Mouse (Mus musculus): ENCODE data around the gene Pax9. TPM values are rescaled to one million over a fixed set of nuclear protein-coding genes. Genes with fewer than 3 reads are reported as not detected.
A peak's percentile ranks its signal among the peaks of the same experiment; 100 is the strongest.

Gene Pax9
- under 1 TPM in 1 of 2 experiments, not detected in 1; 0.12 TPM for total RNA-seq (2021)
- long read RNA-seq, experiment 1 = 0 reads
- long read RNA-seq, experiment 2 = 0 reads

DNA sequence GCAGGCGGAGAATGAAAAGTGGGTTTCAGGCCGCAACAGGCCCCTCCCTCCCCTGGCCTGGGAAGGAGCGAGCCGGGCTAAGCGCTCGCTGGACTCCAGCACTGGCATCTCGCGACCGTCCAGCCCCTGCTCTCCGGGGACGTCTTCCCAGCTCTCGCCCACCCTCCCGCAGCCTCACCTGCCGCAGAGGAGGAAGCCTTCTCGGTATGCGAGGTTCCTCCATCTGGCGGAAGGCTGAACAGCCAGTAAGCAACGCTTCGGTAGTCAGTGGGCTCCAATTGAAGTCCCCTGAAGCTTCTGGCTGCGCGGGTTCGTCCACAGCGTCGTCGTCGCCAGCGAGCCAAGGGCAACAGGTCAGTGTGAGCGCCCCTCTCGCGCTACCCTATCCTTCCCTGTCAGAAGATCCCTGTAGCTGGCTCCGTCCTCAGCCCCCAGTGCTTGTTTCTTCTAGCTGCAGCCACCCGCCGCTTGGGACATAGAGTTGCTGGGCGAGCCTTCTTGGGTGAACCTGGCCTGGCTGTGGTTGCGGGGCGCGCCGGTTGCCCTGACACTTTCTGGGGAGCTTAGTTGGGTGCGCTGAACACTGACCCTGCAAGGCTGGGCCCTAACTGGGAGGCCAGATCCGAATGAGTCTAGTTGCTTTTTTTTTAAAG, at the start of gene Pax9:
TSS of gene Pax9 (plus strand) at position 341 of the 653 bp plus-strand sequence.
- intact Hi-C loops (cut with DNase I) = no loop called here
- no peak for DNase-seq

DNA sequence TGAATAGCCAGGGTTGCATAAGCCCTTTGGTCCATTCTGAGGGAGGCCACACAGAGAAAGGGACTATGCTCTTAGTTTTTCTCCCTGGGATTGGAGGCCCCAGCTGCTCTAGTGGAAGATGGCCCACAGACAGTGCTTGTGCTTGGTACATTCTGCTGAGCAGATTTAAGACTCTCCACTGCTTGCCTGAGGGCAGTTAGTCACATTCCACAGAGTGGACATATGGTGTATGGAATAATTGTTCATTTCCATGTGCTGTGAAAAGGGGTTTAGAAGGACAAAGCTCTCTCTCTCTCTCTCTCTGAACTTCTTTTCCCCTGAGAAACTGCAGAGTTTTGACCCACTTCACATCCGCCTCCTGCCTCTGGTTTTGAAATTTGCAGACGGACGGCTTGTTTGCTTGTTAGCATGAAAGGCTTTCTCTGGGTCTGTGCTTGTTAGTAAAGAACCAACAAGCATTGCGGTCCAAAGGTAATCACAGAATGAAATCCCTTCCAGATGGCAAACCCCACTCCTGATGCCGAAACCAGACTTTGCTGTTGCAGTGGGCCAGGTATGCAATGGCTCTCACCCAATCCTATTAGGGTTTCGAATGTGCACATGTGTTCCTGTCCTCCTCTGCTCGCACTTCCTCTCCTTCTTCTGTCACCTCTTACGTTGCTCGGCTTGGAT, 22.0 kb upstream of the Pax9 start:
- intact Hi-C loops (cut with DNase I) = no loop called here
- no peak for DNase-seq

DNA sequence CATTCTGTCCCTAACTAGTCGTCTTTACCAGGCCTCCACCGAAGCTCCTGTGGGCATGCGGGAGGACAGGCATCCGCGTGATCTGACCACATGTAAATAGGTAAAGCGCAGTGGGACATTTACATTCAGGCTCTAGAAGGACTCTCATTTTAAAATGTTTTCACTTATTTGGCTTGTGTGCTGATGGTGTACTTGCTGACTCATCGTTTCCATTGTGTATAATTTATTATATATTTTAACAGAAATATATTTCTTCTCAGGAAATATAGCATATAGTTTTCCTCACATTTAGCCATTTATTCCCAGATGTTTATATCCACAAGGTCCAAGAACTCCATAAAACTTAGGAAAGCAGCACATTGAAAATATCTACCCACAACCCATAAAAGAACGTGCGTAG, 20.8 kb upstream of the Pax9 start:
- DNase-seq = no peak
- intact Hi-C loops (cut with DNase I) = no loop called here

DNA sequence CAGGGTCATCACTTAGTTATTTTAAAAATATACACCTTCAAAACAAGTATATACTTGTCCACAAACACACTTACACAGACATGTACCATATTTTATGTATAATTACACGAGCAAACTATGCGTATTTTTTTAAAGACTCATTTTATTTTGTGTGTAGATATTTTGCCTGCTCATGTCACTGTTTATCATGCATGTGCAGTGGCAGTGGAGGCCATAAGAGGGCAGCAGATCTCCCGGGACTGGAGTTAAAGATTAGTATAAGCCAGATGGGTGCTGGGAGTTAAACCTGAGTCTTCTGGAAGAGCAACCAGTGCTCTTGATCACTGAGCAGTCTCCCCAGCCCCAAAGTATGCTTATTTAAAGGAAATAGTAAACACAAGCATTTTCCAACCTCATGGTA, 16.8 kb upstream of the Pax9 start:
- intact Hi-C loops (cut with DNase I) = no loop called here
- no peak for DNase-seq

DNA sequence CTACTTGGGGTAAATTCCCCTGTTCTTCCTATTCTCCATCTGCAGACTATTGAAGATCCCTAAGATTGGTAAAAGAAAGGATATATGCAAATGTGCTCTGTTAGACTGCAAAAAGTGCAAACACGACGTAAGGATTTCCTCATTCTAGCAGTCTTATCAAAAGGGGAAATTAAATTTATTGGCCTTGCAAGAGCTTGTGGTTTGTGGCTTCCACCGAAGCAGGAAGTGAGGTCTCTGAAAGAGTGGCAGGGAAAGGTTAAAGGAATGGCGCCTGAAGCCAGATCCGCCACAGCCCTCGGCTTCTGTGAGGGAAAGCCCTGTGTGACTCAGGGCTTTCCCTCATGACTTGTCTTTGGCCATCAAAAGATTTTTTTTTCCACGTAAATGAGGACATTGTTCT, 13.9 kb upstream of the Pax9 start:
- no peak for DNase-seq
- intact Hi-C loops (cut with DNase I) = no loop called here

DNA sequence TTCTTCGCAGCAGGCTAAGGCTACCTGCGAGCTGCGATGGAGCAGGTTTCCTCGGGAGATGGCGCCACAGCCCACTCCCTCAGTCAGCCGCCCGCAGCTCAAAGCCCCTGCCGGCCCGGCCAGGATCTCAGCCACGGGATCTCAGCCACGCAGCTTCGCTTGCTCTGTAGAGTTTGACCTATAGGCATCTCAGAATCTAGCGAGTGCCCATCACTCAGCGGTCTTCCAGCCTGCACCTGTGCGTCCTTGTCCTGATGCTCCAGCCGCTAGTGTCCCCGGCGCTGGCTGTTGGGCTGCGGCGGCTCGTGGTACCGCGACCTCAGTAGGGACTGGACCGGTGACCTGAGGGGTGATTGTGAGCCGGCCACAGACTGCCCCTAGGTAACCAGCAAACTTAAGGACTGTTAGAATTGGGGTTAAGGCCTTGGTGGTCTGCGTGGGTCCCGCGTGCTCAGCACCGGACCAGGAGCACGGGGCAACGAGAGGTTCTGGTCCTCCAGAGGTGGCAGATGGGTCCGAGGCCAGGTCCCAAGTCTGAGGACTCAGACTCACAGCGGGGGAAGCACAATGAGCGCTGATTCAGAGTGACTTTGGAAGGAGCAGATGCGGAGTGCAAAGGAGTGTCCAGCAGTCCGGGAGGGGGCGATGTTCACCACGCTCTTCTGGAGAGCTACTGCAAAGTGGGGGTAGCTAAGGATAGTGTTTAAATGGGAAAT, 10.3 kb upstream of the Pax9 start:
- intact Hi-C loops (cut with DNase I) = loop anchor here (2.0 kb wide), 1 partner anchor 306 kb away; no protein-coding TSS in a partner anchor
- no peak for DNase-seq

DNA sequence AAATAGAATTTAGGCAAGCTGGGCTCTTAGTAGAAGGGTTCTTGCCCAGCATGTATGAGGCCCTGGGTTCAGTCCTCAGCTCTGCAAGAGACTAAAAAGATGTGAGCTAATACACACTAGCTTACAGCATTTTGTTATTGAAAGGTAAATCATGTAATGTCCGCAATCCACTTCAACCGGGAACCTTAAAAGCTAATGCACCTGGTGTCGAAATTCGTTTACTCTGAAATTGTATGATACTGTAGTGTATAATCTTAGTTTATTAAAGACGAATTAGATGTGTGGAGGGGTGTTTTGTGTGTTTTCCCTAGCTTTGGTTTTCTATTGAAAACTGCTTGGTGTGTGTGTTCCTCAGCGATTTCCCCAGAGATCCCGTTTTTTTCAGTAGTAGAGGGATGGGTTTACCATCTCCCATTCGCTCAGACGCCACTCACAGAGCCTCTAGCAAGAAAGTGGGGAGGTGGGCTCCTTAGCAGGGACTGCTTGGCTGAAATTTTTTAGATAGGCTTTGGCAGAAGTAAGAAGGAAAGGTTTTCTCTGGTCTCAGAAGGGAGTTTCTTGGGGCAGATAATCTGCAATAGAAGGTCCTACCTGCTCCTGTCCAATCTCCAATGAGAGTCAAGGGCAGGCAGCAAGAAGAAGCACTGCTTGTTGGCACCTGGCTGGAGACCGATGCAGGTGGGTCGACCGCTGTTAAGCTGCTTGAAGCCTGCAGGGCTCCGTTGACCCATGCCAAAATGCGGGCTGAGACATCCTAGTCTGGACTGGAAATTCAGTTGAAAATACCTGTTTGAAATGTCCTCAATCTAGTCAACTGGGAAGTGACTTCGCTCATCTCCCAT, 3.7 kb upstream of the Pax9 start:
- intact Hi-C loops (cut with DNase I) = no loop called here
- no peak for DNase-seq

DNA sequence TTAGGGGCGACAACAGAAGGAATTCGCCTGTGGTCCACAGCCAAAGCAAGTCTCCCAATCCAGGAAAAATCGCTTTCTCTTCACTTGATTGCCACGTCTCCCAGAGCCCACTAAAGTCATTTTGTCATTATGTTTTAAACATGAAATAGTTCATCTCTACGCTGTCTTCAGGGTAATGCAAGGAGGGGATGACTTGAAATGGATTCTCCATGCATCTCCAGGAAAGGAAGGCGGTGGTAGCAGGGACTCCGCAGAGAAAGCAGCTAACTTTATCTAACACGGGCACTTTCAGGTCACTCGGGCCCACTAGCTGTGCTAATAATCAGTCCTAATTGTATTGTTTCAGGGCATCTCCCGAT, 3.1 kb upstream of the Pax9 start:
- no peak for DNase-seq
- intact Hi-C loops (cut with DNase I) = no loop called here

DNA sequence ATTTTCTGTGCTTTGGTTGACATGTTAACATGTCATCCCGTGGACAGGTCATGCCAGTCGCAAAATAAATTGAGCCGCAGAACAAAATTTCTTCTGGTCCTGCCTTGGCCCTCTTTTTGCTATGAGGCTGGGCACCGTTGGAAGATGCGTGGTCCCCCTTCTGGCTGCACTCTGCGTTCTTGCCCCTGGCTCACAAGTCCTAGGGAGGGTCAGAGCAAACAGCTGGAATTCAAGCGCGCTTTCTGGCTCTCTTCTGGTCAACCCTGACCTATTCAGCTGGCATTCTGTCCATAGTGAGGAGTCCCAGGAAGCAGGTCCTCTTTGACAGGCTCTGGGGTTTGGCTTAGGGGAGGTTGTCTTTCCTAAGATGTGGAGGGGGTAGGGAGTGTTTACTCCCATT, 2.6 kb upstream of the Pax9 start:
- DNase-seq = no peak
- intact Hi-C loops (cut with DNase I) = no loop called here

DNA sequence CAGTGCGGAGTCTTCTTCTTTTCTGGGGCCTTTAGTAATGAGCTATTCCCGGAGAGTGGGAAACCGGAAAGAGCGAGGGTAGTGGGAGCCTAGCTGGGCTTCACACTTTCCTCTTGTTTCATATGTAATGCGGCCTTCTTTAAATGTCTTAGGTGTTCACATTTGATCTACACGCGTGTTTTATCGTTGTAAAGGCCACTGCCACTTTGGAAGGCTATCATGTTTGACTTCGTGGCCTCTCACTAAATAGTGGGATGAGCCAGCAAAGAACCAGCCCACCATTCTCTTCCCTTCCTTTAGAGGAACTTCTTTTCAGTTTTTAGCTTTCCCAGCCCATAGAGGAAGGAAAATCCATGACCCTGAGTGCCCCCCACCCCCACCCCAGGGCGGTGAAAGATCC, 2.2 kb upstream of the Pax9 start:
- intact Hi-C loops (cut with DNase I) = no loop called here

DNA sequence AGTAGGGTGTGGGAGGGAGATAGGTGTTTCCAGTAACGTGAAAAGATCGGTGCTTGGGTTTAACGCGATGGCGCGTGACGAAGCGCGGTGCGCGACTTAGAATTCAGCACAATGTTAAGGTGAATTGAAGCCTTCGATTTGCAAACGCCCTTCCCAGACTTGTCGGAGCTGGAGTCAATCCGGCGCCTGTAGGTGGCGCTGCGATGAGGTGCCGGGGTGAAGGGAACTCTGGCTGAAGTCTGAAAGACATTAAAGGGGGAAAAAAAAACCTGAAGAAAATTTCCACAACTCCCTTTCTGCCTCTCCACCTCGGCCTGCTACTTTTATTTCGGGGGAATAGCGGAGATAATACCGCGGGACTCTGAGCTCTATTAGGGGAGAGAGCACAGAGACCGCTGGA, 1.8 kb upstream of the Pax9 start:
- no peak for DNase-seq
- intact Hi-C loops (cut with DNase I) = no loop called here

More for the DNA sequence above, 2.2 kb upstream of the Pax9 start:
- DNase-seq = no peak

DNA sequence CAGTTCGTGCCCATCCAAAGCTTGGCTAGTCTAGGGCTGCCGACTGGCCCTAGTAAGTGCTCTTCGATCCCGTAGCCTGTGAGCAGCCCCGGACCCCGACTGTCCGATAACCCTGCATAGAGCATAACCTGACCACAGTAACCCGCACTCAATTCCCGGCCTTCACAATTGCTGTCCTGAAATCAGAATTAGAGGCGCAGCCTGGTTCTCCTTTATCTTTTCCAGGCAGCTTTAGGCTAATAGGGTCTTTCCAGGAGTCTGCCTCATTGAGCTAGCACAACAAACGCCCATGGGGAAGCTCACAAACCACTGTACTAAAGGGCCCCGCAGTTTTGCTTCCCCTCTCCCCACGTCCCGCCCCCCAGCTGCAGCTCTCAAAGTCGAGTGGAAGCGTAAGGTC, 1.2 kb upstream of the Pax9 start:
- intact Hi-C loops (cut with DNase I) = no loop called here
- no peak for DNase-seq

DNA sequence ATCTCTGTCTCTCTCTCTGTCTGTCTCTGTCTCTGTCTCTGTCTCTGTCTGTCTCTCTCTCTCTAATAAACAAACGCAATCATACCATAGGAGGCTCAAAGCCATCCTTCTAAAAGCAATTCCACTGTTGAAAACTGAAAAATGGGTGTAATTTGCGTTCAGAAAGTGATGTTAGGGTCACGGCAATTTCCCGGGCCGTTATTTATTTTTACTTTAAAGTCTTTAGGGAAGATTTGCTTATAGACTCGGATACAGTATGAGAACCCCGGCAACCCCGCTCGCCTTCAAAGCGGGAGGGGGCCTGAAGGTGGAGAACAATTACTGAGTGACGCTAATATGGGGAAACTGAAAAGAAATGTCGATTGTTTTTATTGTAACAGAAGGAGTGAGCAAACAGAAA, 566 bp upstream of the Pax9 start:
- intact Hi-C loops (cut with DNase I) = no loop called here
- DNase-seq = no peak

DNA sequence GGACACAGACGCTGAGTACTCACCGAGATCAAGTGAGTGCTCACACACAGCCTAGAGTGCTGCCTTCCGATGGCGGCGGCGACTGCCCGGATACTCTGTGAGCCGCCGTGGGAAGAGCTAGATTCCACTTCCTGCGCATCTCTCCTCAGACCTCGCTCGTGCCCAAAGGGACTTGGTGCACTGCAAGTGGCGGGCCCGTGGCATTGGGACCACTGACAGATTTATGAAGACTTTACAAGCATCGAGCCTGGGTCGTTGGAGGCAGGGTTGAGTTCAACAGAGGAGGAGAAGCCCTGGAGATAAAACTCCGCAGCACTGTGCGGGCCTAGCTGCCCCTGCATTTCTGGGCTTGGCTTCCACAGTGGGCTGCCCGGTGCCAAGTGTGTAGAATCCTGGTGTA, 969 bp downstream of the Pax9 start:
- intact Hi-C loops (cut with DNase I) = no loop called here
- no peak for DNase-seq

DNA sequence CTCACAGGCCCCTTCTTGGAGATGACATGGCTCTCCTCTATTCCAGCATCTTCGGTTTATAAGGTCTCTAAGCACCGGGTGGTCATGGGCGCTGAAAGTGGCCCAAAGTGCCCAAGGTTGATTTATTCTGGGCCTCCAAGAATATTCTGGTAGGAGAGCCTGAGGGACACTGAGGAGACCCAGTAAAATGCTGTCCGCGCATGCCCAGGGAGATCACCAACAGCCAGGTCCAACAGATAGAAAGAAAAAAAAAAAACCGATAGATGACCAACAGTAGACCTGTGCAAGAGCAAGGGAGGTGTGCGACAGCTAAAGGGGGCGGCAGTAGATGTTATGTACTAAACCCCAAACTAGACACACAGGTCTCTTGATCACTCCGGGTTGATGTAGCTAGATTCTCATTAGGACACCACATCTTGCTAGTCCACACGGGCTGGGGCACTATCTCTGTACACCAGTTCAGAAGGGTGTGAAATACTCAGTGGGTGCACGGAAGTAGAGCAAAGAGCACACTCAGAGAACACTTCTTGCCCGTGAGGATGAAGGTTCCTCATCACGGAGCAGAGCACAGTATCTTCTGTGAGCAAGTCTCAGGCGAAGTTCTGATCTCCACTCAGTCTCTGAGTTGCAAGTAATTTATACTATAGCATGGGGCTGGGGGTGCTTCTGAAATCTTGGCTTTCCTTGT, 2.0 kb downstream of the Pax9 start:
- intact Hi-C loops (cut with DNase I) = no loop called here
- no peak for DNase-seq

DNA sequence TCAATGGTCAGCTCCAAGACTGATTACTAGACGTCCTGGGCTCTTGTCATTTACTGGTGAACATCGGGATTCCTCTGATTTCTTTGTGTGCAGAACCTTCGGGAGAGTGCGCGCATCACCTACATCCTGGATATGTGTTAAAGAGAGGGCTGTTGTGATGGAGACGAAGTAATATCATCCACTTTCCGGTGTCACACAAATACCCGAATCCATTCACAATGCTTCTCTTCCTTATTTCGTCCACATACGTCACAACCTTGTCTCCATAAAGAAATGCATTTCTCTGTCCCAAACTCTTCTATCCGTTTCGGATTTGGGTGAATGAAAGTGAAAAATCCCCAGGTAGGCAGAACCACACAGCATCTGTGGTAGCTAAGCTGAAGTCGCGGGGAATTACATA, 2.8 kb downstream of the Pax9 start:
- no peak for DNase-seq
- intact Hi-C loops (cut with DNase I) = no loop called here

DNA sequence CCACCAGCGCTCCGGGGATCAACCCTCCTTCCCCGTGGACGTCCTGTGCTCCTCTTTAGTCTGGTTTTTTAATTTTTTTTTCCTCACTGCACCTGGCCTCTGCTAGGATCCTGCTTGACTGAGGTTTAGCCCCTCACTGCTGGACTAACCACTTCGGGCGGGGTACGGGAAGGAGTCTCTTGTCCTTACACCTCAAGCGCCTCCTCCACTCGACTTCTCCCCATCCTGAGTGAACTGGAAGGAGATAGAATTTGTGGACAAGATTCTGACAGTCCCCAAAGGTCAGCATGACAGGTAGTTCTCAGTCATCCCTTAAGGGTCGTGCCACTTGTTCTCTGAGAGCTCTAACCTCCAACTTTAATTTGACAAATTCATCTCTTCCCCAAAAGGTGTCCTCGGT, 3.4 kb downstream of the Pax9 start:
- no peak for DNase-seq
- intact Hi-C loops (cut with DNase I) = no loop called here

DNA sequence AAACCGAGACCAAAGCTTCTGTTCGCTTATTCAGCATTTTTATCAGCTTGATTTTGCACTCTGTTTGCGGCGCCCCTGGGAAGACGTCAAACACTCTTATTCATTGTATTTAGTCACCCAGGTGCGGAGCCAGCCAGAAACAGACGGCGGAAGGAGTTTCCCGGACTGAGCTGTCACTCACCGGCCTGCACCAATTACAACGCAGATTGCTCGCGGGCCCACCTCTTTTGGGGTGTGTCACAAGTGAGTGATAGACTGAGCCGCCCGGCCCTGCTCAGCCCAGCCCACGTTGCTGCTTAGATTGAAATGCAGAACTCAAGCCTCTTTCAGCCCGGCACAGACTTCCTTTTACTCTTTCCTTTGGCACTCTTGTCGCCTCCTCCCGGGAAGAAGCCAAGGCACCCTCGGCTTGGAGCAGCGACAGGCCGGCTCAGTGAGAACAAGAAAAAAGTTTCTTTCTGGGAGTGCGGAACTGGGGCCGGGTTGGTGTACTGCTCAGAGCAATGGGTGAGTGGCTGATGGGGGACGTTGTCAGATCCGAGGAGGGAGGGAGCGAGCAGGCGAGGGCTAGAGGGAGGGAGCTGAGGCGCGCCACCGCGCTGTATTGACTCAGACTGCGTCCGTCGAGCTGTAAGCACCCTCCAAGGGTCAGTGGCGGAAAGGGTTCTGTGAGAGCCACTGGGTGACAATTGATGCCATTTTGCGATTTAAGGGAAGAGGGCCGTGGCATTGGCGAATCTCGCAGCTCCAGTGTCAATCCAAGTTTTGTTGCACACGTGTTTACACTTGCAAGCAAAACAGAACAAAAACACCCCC, 4.0 kb downstream of the Pax9 start:
- DNase-seq = peak; percentile 46 to 58
- intact Hi-C loops (cut with DNase I) = no loop called here

DNA sequence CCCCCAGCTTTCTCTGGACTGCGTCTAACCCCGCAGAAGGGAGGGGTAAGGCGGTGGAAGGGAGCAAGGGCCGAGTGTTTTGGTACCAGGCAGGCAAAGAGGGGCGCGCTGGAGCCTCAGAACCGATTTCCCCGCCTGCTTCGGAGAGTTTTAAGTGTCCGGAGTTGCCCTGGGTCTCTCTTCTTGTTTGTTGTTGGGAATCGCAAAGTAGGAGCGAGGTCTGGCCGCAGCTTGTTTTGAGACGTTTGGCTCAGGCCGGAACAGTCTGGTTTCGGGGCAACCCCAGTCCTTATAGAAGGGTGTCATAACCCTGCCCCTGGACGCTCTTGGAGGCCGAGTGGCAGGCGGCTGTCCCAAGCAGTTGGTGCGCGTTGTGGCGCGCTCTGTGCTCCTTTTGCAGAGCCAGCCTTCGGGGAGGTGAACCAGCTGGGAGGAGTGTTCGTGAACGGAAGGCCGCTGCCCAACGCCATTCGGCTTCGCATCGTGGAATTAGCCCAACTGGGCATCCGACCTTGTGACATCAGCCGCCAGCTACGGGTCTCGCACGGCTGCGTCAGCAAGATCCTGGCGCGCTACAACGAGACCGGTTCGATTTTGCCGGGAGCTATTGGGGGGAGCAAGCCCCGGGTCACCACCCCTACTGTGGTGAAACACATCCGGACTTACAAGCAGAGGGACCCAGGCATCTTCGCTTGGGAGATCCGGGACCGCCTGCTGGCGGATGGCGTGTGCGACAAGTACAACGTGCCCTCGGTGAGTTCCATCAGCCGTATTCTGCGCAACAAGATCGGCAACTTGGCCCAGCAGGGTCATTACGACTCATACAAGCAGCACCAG, 4.8 kb downstream of the Pax9 start:
- no peak for DNase-seq
- intact Hi-C loops (cut with DNase I) = no loop called here
